Mouse (Mus musculus) hindbrain, postnatal 0 days (tissue): ENCODE data around the gene Adamtsl2. TPM values are rescaled to one million over a fixed set of nuclear protein-coding genes. Genes with fewer than 3 reads are reported as not detected.

ENCODE experiments used
- ATAC-seq: fragments of 200-750 bp; cut with Nextera tagmentation; 2 replicates; pipeline ENCODE4 v1.8.0; 2017; ENCODE audit warnings: mild to moderate bottlenecking, moderate TSS enrichment, moderate library complexity
- DNase-seq: peaks from one replicate; pipeline ENCODE4 v3.0.0-alpha.2; 2015; ENCODE audit warnings: low spot score
- H3K27ac ChIP-seq: fragments of 300-500 bp; sonication (generic); 2 replicates; pipeline ENCODE4 v1.5.1; 2014; ENCODE audit warnings: mild to moderate bottlenecking
- H3K27me3 ChIP-seq: fragments of 300-500 bp; sonication (generic); 2 replicates; pipeline ENCODE4 v1.6.1; 2014; ENCODE audit warnings: low read length, mixed read lengths; ENCODE audit not compliant: insufficient read depth
- H3K36me3 ChIP-seq: fragments of 300-500 bp; sonication (generic); 2 replicates; pipeline ENCODE4 v1.6.1; 2014; ENCODE audit warnings: low read length, mixed read lengths; ENCODE audit not compliant: insufficient read depth
- H3K4me1 ChIP-seq: fragments of 300-500 bp; sonication (generic); 2 replicates; pipeline ENCODE4 v1.6.1; 2014; ENCODE audit warnings: antibody characterized with exemption, low read length, mixed read lengths; ENCODE audit not compliant: insufficient read depth
- H3K4me2 ChIP-seq: fragments of 300-500 bp; sonication (generic); 2 replicates; pipeline ENCODE4 v1.6.1; 2014; ENCODE audit warnings: low read depth, mild to moderate bottlenecking, low read length, moderate library complexity, mixed read lengths
- H3K4me3 ChIP-seq: fragments of 300-500 bp; sonication (generic); 2 replicates; pipeline ENCODE4 v1.5.1; 2014; ENCODE audit warnings: low read length
- H3K9ac ChIP-seq: fragments of 300-500 bp; sonication (generic); replicated peaks from 2 replicates; pipeline ENCODE4 v1.6.1; 2014; ENCODE audit warnings: mild to moderate bottlenecking, low read length, moderate library complexity, mixed read lengths
- H3K9me3 ChIP-seq: fragments of 300-500 bp; sonication (generic); 2 replicates; pipeline ENCODE4 v1.6.1; 2016; ENCODE audit warnings: low read length, mixed read lengths
- CTCF ChIP-seq: IDR thresholded peaks from 2 replicates; pipeline ENCODE4 v1.5.1; 2016; ENCODE audit warnings: antibody characterized with exemption, control low read depth, low read depth
- WGBS: fragments of 180-500 bp; shearing (Covaris S2); extraction: QIAGEN DNeasy Blood & Tissue Kit; methylation state at CpG from one replicate; pipeline ENCODE4 v1.1.7; 2014; 5-methylcytosine and 5-hydroxymethylcytosine counted together
- polyA plus RNA-seq: library from polyadenylated mRNA; unstranded; fragments of >200 nt; fragmentation: Nextera tagmentation; extraction: Ambion mirVana; gene quantifications from 2 replicates; pipeline ENCODE4 v1.2.1, GENCODE M21; 2015
- total RNA-seq: library from RNA; depleted of rRNA; stranded (reverse); fragments of >200 nt; gene quantifications from 2 replicates; pipeline ENCODE4 v1.2.3, GENCODE M21; 2014

The Adamtsl2 gene
- total and polyA plus RNA-seq, 2 experiments from 2014 or later, result 4.4 to 9.9 TPM

DNA sequence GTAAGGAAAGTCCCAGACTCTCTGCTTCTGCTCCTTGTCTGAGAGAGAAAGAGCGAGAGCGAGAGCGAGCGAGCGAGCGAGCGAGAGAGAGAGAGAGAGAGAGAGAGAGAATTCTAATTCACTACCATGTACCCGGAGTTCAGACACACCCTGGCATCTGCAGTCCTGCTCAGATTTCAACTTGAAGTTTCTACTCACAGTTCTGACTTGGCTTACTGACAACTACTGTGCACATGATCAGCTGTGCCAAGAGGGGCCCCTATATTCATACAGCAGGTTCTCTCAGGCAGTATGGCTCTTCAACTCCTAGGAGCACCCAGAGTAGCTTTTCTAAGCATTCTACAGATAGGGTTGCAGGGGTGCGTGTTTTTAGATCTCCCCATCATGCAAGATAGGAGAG lies 20.0 kb upstream of the Adamtsl2 start:
- no peak for DNase-seq
- H3K4me3 ChIP-seq, result no peak overlapping the region
- no peak for ATAC-seq
- no peak overlapping the region for H3K4me2 ChIP-seq
- H3K4me1 ChIP-seq, result 0 out of 2 replicates have a peak, but pooled peaks cover 5% of the 10 kb centered on the region
- H3K36me3 ChIP-seq, result no peaks in the 10 kb centered on the region
- no peaks in the 10 kb centered on the region for H3K9me3 ChIP-seq
- no peak for TF ChIP-seq CTCF
- no peak overlapping the region for H3K9ac ChIP-seq
- no peak overlapping the region for H3K27ac ChIP-seq
- WGBS, result 80% methylated on average over 9 of the region's 9 CpGs
- no peaks in the 10 kb centered on the region for H3K27me3 ChIP-seq

- no peak for DNase-seq
Measured at GRCm38 (mm10) chr2:27067124-27067523, 12.1 kb upstream of the Adamtsl2 start.

GRCm38 (mm10) chr2:27067996-27068395 lies 11.2 kb upstream of the Adamtsl2 start:
- H3K27me3 ChIP-seq, result no peaks in the 10 kb centered on the region
- no peaks in the 10 kb centered on the region for H3K9me3 ChIP-seq
- H3K36me3 ChIP-seq, result no peaks in the 10 kb centered on the region
- peaks cover 17% of the 10 kb centered on the region; the same call in 1 of the 2 replicates for H3K4me1 ChIP-seq
- TF ChIP-seq CTCF, result 0 out of 2 replicates have a peak, but pooled peaks have one; percentile 10
- ATAC-seq, result no peak
- H3K4me2 ChIP-seq, result no peak overlapping the region
- no peak for DNase-seq
- no peak overlapping the region for H3K9ac ChIP-seq
- no peak overlapping the region for H3K27ac ChIP-seq
- no peak overlapping the region for H3K4me3 ChIP-seq
- WGBS, result 27% methylated on average over 2 of the region's 2 CpGs

More at GRCm38 (mm10) chr2:27067124-27067523, 12.1 kb upstream of the Adamtsl2 start:
- TF ChIP-seq CTCF, result no peak
- no peak overlapping the region for H3K27ac ChIP-seq
- H3K27me3 ChIP-seq, result no peaks in the 10 kb centered on the region
- no peaks in the 10 kb centered on the region for H3K9me3 ChIP-seq
- ATAC-seq, result no peak
- no peaks in the 10 kb centered on the region for H3K36me3 ChIP-seq
- H3K4me1 ChIP-seq, result peaks cover 17% of the 10 kb centered on the region; the same call in 1 of the 2 replicates
- H3K4me2 ChIP-seq, result no peak overlapping the region
- H3K9ac ChIP-seq, result no peak overlapping the region
- WGBS, result 72% methylated on average over 2 of the region's 2 CpGs
- no peak overlapping the region for H3K4me3 ChIP-seq

DNA sequence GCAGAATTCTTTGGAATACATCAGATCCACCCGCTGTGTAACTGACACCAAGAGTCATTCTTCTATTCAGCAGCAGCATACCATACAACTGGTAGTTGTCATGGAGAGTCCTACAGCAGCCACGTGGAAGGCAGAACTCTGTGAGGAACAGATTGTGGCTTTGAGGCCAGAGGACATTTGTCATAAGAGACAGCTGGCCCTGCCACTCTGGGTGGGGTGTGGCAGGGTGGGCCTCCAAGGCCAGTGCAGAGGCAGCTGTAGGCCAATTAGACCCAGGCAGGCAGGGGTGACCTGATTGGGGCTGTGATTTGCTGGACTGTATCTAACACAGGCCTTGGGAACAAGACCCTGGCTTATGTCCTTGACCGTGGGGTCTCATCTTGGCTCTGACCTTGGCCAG lies 9.5 kb upstream of the Adamtsl2 start:
- TF ChIP-seq CTCF, result no peak
- no peak overlapping the region for H3K9ac ChIP-seq
- no peaks in the 10 kb centered on the region for H3K36me3 ChIP-seq
- no peaks in the 10 kb centered on the region for H3K9me3 ChIP-seq
- no peak overlapping the region for H3K27ac ChIP-seq
- no peak overlapping the region for H3K4me2 ChIP-seq
- peak; percentile 41 for DNase-seq
- peaks cover 18% of the 10 kb centered on the region; the same call in 1 of the 2 replicates for H3K4me1 ChIP-seq
- no peak overlapping the region for H3K4me3 ChIP-seq
- peak; percentile 72 for ATAC-seq
- H3K27me3 ChIP-seq, result no peaks in the 10 kb centered on the region
- WGBS, result 33% methylated on average over 3 of the region's 3 CpGs

DNA sequence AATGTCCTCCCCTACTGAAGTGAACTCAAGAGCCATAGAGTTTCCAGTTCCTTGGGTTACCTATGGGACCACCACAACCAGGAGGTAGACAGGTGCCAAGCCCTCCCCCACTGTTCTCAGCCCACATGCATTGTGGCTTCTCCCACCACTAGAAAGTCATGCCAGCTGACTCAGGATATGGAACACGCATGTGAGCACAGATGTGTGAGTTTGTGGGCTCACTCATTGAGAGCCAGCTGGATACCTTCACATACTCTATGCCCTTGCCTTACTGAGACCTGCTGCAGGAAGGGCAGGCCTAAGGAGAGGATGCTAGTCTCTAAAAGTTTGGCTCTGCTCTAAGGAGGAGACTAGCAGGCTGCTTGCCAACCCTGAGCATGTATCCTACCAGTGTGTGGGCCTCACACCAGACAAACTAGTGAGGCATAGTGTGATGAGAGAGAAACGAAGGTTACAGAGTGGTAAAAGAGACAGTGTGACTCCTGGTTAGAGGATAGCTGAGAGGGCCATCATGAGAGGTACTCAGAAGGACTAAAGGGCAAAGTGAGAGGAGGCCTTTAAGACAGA lies 8.8 kb upstream of the Adamtsl2 start:
- Histone ChIP-seq H3K4me2 (no peak overlapping the region), H3K9ac (no peak overlapping the region), H3K27ac (no peak overlapping the region), H3K27me3 (no peaks in the 10 kb centered on the region), H3K36me3 (no peaks in the 10 kb centered on the region), H3K4me1 (peaks cover 25% of the 10 kb centered on the region; the same call in 1 of the 2 replicates), H3K4me3 (no peak overlapping the region), H3K9me3 (no peaks in the 10 kb centered on the region)
- no peak for TF ChIP-seq CTCF
- ATAC-seq, result no peak
- DNase-seq, result no peak
- 63% methylated on average over 2 of the region's 2 CpGs for WGBS

DNA sequence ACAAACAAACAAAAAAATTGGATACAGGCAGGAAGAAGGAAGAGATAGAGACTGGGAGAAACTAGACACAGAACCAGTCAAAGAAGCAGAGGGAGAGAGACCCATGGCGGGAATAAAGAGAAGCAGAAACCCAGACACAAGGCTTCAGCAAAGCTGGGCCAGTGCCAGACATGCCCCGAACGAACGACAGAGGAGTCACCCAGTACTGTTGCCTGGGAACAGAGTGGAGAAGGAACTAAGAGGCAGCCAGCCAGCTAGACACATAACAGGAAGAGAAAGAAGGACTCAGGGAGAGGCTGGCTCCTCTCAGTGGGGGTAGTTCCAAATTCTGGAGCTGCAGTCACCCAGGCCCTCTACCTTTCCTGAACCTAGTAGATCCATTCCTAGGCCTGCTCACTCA lies 8.0 kb upstream of the Adamtsl2 start:
- H3K27ac ChIP-seq, result no peak overlapping the region

DNA sequence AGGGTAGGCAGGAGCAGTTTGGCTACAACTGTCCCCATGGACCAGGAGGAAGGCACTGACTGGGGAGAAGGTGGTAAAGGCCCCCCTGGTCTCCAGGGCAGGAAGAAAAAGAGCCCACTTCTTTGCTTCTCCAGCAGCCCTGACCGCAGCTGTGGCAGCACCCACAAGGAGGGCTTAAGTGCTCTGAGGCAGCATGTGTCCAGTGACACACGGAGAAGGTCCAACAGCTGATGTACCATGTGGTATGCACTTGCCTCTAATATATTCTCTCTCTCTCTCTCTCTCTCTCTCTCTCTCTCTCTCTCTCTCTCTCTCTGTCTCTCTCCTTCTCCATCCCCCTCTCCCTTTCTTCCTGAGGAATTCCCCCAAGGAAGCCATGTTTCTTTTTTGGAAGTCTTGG lies 7.2 kb upstream of the Adamtsl2 start, which contains the start of gene Mymk:
Gene Mymk (minus strand): TSS at position 202 of the 400 bp plus-strand sequence.
- H3K4me1 ChIP-seq, result peaks cover 28% of the 10 kb centered on the region; the same call in 1 of the 2 replicates
- 69% methylated on average over 2 of the region's 2 CpGs for WGBS
- no peak within 1 kb of the TSS for H3K4me3 ChIP-seq
- H3K9ac ChIP-seq, result no peak within 1 kb of the TSS
- no peak for TF ChIP-seq CTCF
- no peak within 1 kb of the TSS for H3K27ac ChIP-seq
- DNase-seq (no peak), ATAC-seq (no peak)
- no peak within 1 kb of the TSS for H3K4me2 ChIP-seq
- no peaks in the 10 kb centered on the region for H3K36me3 ChIP-seq
- H3K9me3 ChIP-seq, result no peaks in the 10 kb centered on the region
- no peaks in the 10 kb centered on the region for H3K27me3 ChIP-seq

More for the DNA sequence above, 8.0 kb upstream of the Adamtsl2 start:
- ATAC-seq (peak; percentile 82), DNase-seq (peak; percentile 91)
- Histone ChIP-seq H3K4me2 (no peak overlapping the region), H3K4me1 (peaks cover 28% of the 10 kb centered on the region; the same call in 1 of the 2 replicates), H3K9ac (no peak overlapping the region), H3K36me3 (no peaks in the 10 kb centered on the region), H3K9me3 (no peaks in the 10 kb centered on the region), H3K27me3 (no peaks in the 10 kb centered on the region), H3K4me3 (no peak overlapping the region)
- 23% methylated on average over 4 of the region's 4 CpGs for WGBS
- no peak for TF ChIP-seq CTCF
